Mouse (Mus musculus) ES-E14 (cell line): Measurements from ENCODE around the gene Trim2. TPM values are rescaled to one million over a fixed set of nuclear protein-coding genes. Genes with fewer than 3 reads are reported as not detected.

ENCODE experiments used
- DNase-seq: peaks from one replicate; pipeline ENCODE4 v3.0.0-alpha.2; 2013; ENCODE audit warnings: low read depth, low spot score
- H3K27ac ChIP-seq: 2 replicates; pipeline ENCODE4 v1.5.1; 2012; ENCODE audit warnings: low read depth, mild to moderate bottlenecking, low read length, moderate library complexity, mixed read lengths; ENCODE audit not compliant: poor library complexity, insufficient read depth, severe bottlenecking
- H3K36me3 ChIP-seq: 2 replicates; pipeline ENCODE4 v1.6.1; 2012; ENCODE audit warnings: mild to moderate bottlenecking, low read length, moderate library complexity, mixed read lengths; ENCODE audit not compliant: control insufficient read depth, poor library complexity, insufficient read depth, severe bottlenecking
- H3K4me1 ChIP-seq, 2 experiments: fragments of 150-350 bp in 1 of 2; sonication (generic) in 1 of 2; 2 replicates each; pipeline ENCODE4 v1.6.1; 2012; ENCODE audit warnings: low read length in 2 of 2, mild to moderate bottlenecking in 1 of 2, mixed read lengths in 1 of 2; ENCODE audit not compliant: control insufficient read depth in 2 of 2, insufficient read depth in 2 of 2, poor library complexity in 1 of 2
- H3K4me3 ChIP-seq, 2 experiments: fragments of 150-350 bp in 1 of 2; sonication (generic) in 1 of 2; 2 replicates each; pipeline ENCODE4 v1.5.1; 2012; ENCODE audit warnings: low read length in 2 of 2, low read depth in 1 of 2, mild to moderate bottlenecking in 1 of 2, mixed read lengths in 1 of 2; ENCODE audit not compliant: insufficient read depth in 1 of 2, poor library complexity in 1 of 2, severe bottlenecking in 1 of 2
- H3K9ac ChIP-seq: 2 replicates; pipeline ENCODE4 v1.6.1; 2012; ENCODE audit warnings: low read depth, mild to moderate bottlenecking, low read length, mixed read lengths; ENCODE audit not compliant: poor library complexity, insufficient read depth, severe bottlenecking
- H3K9me3 ChIP-seq: fragments of 150-350 bp; sonication (generic); 2 replicates; pipeline ENCODE4 v1.6.1; 2012; ENCODE audit warnings: low read depth, mild to moderate bottlenecking, low read length; ENCODE audit not compliant: control insufficient read depth, insufficient read depth
- CHD2 ChIP-seq: IDR thresholded peaks from 2 replicates; pipeline ENCODE4 v1.6.1; 2014; ENCODE audit warnings: mild to moderate bottlenecking, low read depth, low read length, inconsistent platforms
- HCFC1 ChIP-seq: IDR thresholded peaks from 2 replicates; pipeline ENCODE4 v1.6.1; 2012; ENCODE audit warnings: low read length, inconsistent platforms, borderline replicate concordance; ENCODE audit not compliant: insufficient read depth
- MAFK ChIP-seq: IDR thresholded peaks from 2 replicates; pipeline ENCODE4 v1.6.1; 2014; ENCODE audit warnings: mild to moderate bottlenecking, low read depth, low read length, inconsistent platforms; ENCODE audit not compliant: insufficient read depth
- ZC3H11A ChIP-seq: IDR thresholded peaks from 2 replicates; pipeline ENCODE4 v1.6.1; 2012; ENCODE audit warnings: low read depth, mild to moderate bottlenecking, inconsistent platforms, low read length, borderline replicate concordance
- ZNF384 ChIP-seq: IDR thresholded peaks from 2 replicates; pipeline ENCODE4 v1.6.1; 2012; ENCODE audit warnings: low read depth, low read length, inconsistent platforms
- in situ Hi-C, 2 experiments: fragments of 600-800 bp; cut with MboI; formaldehyde crosslinking; loops; one replicate each; pipeline ENCODE4 v1.15.1; 2025; ENCODE audit warnings: low sequenced_read_pairs in 2 of 2, inconsistent platforms in 1 of 2; ENCODE audit not compliant: unreplicated experiment in 2 of 2
- total RNA-seq: library from RNA; depleted of rRNA; stranded (reverse); fragments of 300-350 nt; gene quantifications from 2 replicates; pipeline ENCODE4 v1.2.3, GENCODE M21; 2012; rRNA removed

Gene Trim2
- total RNA-seq, 1 experiment = 27.3 TPM

GRCm38 (mm10) chr3:84118718-84119117 lies 188.0 kb downstream of the Trim2 start:
- Histone ChIP-seq H3K27ac (no peak overlapping the region), H3K4me1 (no peaks in the 10 kb centered on the region), H3K9me3 (no peaks in the 10 kb centered on the region; the same call in 1 of the 2 replicates), H3K4me3 (no peak overlapping the region), H3K36me3 (no peaks in the 10 kb centered on the region), H3K9ac (no peak overlapping the region)
- in situ Hi-C loops = no loop called here
- TF ChIP-seq ZNF384 = no peak
- TF ChIP-seq MAFK = no peak
- TF ChIP-seq HCFC1 = no peak
- TF ChIP-seq CHD2 = no peak
- TF ChIP-seq ZC3H11A = no peak
- no peak for DNase-seq

DNA sequence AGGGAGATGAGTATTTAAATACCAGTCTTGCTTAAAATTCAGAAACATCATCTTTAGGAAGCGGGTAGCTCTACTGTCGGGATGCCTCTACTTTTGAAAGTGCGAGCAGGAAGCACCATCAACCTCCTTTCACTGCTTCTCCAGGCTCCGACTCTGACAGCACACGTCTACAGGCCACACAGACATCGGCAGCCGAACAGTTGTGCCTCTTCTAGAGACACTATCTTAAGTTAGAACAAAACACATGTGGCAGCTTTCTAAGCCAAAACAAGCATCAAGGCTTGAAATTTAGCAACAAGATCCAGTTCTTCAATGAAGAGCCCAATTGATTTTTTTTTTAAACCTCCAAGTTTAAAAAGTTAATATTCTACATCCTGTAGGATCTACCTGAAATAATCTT lies 188.5 kb downstream of the Trim2 start:
- H3K4me3 ChIP-seq = no peak overlapping the region
- TF ChIP-seq HCFC1 = no peak
- no peak for TF ChIP-seq MAFK
- no peak for TF ChIP-seq CHD2
- no peak for TF ChIP-seq ZC3H11A
- TF ChIP-seq ZNF384 = no peak
- H3K9me3 ChIP-seq = no peaks in the 10 kb centered on the region
- H3K36me3 ChIP-seq = no peaks in the 10 kb centered on the region
- H3K9ac ChIP-seq = no peak overlapping the region
- no peak for DNase-seq
- H3K27ac ChIP-seq = no peak overlapping the region
- no peaks in the 10 kb centered on the region for H3K4me1 ChIP-seq
- in situ Hi-C loops = no loop called here

Other genes starting within 250 kb of the Trim2 start
- gene Mnd1, start 151.1 kb downstream of the Trim2 start, total RNA-seq = 28.1 and 31.9 TPM in 2 replicates
- 0.27 and 0.48 TPM in 2 replicates for gene Gm6525, start 132.8 kb downstream of the Trim2 start, total RNA-seq
- 0.48 and 1.2 TPM in 2 replicates for gene Fhdc1, start 173.6 kb upstream of the Trim2 start, total RNA-seq